Mouse (Mus musculus) gastrocnemius, adult 18-20 months (tissue): ENCODE results near the gene Cxcl12. TPM values are rescaled to one million over a fixed set of nuclear protein-coding genes. Genes with fewer than 3 reads are reported as not detected.

ENCODE experiments used
- DNase-seq: peaks from one replicate; pipeline ENCODE4 v3.0.0; 2021; ENCODE audit warnings: low spot score
- total RNA-seq, 2 experiments: library from RNA; stranded (reverse); gene quantifications; 2 replicates each; pipeline ENCODE4 v1.2.3; 2021

Gene Cxcl12
- total RNA-seq, 2 experiments from 2014 or later = 39.6 to 54.6 TPM

DNA sequence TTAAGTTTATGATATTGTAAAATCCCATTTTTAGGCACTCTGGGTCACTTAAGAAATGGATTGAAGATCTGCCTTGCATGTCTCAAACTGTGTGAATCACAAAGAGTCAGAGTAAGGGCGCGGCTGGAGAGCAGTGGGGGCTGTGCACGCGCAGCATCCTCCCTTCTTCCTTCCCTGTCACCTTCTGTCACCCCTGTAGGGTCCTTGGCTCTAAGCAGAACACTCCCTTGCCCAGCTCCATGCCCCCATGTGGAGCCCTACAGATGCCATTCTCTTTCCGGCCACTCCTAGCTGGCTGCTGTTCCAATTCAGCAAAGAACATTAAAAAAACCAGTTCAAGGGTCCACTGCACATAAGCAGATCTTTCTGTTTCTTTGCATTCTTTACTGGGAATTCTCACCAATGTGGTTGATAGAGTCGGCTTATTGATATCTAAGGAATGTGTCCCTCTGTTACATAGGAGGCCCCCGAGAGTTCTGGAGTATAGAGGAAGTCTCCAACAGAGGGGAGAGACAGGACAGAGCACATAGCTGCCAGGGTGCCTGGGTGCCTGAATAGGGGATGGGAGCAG is 51.7 kb downstream of the Cxcl12 start:
- no peak for DNase-seq

DNA sequence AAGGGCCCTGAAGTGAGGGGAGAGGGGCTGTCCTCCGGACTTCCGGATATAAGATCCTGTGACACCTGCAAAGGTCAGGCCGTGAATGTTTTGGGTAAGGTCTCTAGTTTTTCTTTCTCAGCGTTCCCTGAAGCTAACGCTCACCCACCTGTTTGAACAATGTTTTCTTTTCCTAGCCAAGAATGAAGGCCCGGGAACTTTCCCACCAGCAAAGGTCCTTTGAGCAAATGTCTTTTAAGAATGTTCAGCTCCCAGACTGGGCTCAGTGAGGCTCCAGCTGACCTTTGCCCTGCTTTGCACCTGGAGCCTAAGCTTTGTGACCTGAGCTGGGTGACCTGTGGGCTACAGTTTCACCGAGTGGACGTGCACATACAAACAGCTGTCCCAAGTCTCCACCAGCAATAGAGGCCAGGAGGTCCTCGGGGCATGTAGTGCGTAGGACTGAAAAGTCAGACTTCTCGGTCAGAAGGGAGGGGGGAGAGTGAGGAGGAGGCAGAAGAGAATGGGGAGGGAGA is 52.6 kb downstream of the Cxcl12 start:
- no peak for DNase-seq
